ENCODE assay signal across 17 mouse cellular contexts in the genomic region with DNA sequence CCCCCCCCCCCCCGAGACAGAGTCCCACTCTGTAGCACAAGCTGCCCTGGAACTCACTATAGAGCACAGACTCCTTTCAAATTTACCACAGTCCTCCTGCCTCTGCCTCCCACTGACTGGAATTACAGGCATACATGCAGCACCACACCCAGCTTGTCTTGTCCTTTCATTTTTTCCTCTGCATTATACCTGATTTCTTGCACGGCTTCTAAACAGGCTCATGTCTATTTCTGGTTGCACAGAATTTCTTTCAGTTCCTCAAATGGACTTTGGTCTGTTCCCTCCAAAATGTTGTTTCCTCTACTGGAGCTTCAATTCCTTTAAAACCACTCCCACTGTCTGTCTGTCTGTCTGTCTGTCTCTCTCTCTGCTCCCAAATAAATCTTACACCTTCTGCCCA. TPM values are rescaled to one million over a fixed set of nuclear protein-coding genes. Genes with fewer than 3 reads are reported as not detected.
DNase-seq lines count a peak whose midpoint lies in the region; ATAC-seq lines count a peak whose summit lies in the region.
"Had no signal": no experiment of that assay in that cellular context is flagged by ENCODE, and none has a peak within 500 bp of the region (broad histone marks: within the 10 kb centered on the region; RNA-seq: fewer than 3 reads in every experiment).

No protein-coding gene starts in this region.

- no peak overlapping the region for H3K9ac ChIP-seq in liver, embryonic 13.5 days
- H3K9ac ChIP-seq: heart, embryonic 15.5 days; hindbrain, embryonic 15.5 days; lung, embryonic 14.5 days; midbrain, embryonic 12.5 days had no signal

- H3K27me3 ChIP-seq in liver, embryonic 13.5 days, result no peaks in the 10 kb centered on the region
- H3K27me3 ChIP-seq: heart, embryonic 15.5 days; hindbrain, embryonic 15.5 days; midbrain, embryonic 12.5 days had no signal

- no peak overlapping the region for H3K27ac ChIP-seq in liver, embryonic 13.5 days
- H3K27ac ChIP-seq: heart, embryonic 15.5 days; hindbrain, embryonic 15.5 days; midbrain, embryonic 12.5 days had no signal

- H3K9me3 ChIP-seq in liver, embryonic 13.5 days (replicated peaks), result no peaks in the 10 kb centered on the region
- H3K9me3 ChIP-seq: heart, embryonic 15.5 days; hindbrain, embryonic 15.5 days; midbrain, embryonic 12.5 days had no signal

- no peaks in the 10 kb centered on the region for H3K36me3 ChIP-seq in liver, embryonic 13.5 days
- H3K36me3 ChIP-seq: heart, embryonic 15.5 days; hindbrain, embryonic 15.5 days; midbrain, embryonic 12.5 days had no signal

- WGBS in liver, embryonic 13.5 days (ENCODE audit: insufficient replicate concordance), result 11% methylated on average over 2 of the region's 2 CpGs

- H3K4me1 ChIP-seq in liver, embryonic 13.5 days (replicated peaks), result no peaks in the 10 kb centered on the region; the same call in 1 of the 2 replicates
- H3K4me1 ChIP-seq: heart, embryonic 15.5 days; hindbrain, embryonic 15.5 days; midbrain, embryonic 12.5 days had no signal

- 0 out of 2 replicates have a peak overlapping the region, but pooled peaks have one; percentile 3 for H3K4me3 ChIP-seq in liver, embryonic 13.5 days (replicated peaks)
- H3K4me3 ChIP-seq: heart, embryonic 15.5 days; hindbrain, embryonic 15.5 days; midbrain, embryonic 12.5 days had no signal

- peak; percentile 54 for DNase-seq in layer of hippocampus, adult 9-11 months
- no peak for DNase-seq in layer of hippocampus, postnatal 14 days (ENCODE audit: low spot score in 2 of 2)
- peak; percentile 19 for DNase-seq in MEL-GATA-1-ER (ENCODE audit: extremely low read depth, low read depth)
- no peak for DNase-seq in liver, embryonic 13.5 days
- no peak for DNase-seq in cerebellum, adult 9-10 months
- DNase-seq in thymus, postnatal 4 days, result no peak
- DNase-seq: cerebellum, adult 11-12 months; embryo, embryonic 11 days; gastrocnemius, postnatal 36 days; kidney, adult 11 months; kidney, postnatal 25 days; lung, embryonic 14.5 days; right cerebral cortex, postnatal 25 days had no signal

- peak overlapping the region; percentile 19; the same call in 1 of the 2 replicates for H3K4me2 ChIP-seq in liver, embryonic 13.5 days
- H3K4me2 ChIP-seq: heart, embryonic 15.5 days; hindbrain, embryonic 15.5 days; lung, embryonic 14.5 days; midbrain, embryonic 12.5 days had no signal

- no peak for ATAC-seq in liver, embryonic 13.5 days (ENCODE audit: low read depth)
- peak; percentile 53; the same call in 1 of the 2 replicates for ATAC-seq in neutrophil, adult 5-6 weeks (ENCODE audit: extremely low read depth, insufficient number of reproducible peaks, low FRiP score, poor library complexity, severe bottlenecking)

RNA-seq across cellular contexts. Expression of a gene that starts 16.6 kb away (rescaled TPM):
- 10 to 100 TPM; 58.7 to 62.8 TPM for total RNA-seq in layer of hippocampus, postnatal 14 days (2021)
- 4.4 and 5.9 TPM in 2 replicates for polyA plus RNA-seq in liver, embryonic 13.5 days (2015; fragmentation: Nextera tagmentation; extraction: Ambion mirVana)
- 150 and 164 TPM in 2 replicates for total RNA-seq in neutrophil, adult 5-6 weeks (2017)

Comparison
In these comparisons a context has a peak if more than half of its experiments do, and no peak if none do; other contexts are left out.
1. DNase-seq: peak in layer of hippocampus, adult 9-11 months (single experiment) and MEL-GATA-1-ER (single experiment); none in layer of hippocampus, postnatal 14 days (0 of 2), liver, embryonic 13.5 days (single experiment), cerebellum, adult 9-10 months (single experiment) and thymus, postnatal 4 days (single experiment).